Mouse (Mus musculus): ENCODE data around the gene Mindy4b-ps.

DNA sequence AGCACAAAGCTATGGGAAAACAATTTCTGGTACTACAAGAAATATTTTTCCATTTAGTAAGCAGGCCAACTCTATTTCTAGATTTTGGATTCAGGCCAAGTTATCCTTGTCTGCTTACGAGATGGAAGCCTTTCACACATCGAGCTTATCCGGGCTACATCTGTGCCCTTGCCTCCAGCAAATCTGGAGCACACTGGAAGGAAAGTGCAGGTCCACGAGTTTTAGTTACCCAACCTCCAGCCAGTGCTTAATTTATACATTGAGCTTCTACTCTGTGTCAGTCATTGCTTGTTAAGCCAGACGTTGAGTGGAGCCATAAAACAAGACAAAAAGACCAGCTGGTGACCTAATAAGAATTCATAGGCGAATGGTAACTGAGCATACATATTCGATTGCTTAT lies 43.6 kb upstream of the Mindy4b-ps start:
- no peak for TF ChIP-seq POLR2A (IDR thresholded peaks at IDR 0.05; ENCODE audit: borderline replicate concordance, low read depth, low read length)
- TF ChIP-seq CTCF (IDR thresholded peaks at IDR 0.05; ENCODE audit: low read depth, low read length), result no peak

Data from bone marrow macrophage, adult 2 months (primary cell).